10 mouse cellular contexts compared by ENCODE assay signal in genomic region chr6:83450451-83451303, GRCm38 (mm10). TPM values are rescaled to one million over a fixed set of nuclear protein-coding genes. Genes with fewer than 3 reads are reported as not detected.
DNase-seq lines count a peak whose midpoint lies in the region; ATAC-seq and TF ChIP-seq lines count a peak whose summit lies in the region.
"Had no signal": no experiment of that assay in that cellular context is flagged by ENCODE, and none has a peak within 500 bp of the region (broad histone marks: within the 10 kb centered on the region; RNA-seq: fewer than 3 reads in every experiment).

No protein-coding gene starts in this region.

- no peaks in the 10 kb centered on the region for H3K27me3 ChIP-seq in forebrain, postnatal 0 days (ENCODE audit: insufficient read depth, low read length)
- no peaks in the 10 kb centered on the region for H3K27me3 ChIP-seq in forebrain, embryonic 11.5 days (ENCODE audit: control insufficient read depth, insufficient read depth, low read length)
- no peaks in the 10 kb centered on the region for H3K27me3 ChIP-seq in lung, embryonic 16.5 days (ENCODE audit: control insufficient read depth, insufficient read depth, low read depth, low read length)
- H3K27me3 ChIP-seq in splenic B cell, adult 2 months (ENCODE audit: control insufficient read depth, insufficient read depth, low read length, poor library complexity, severe bottlenecking), result no peaks in the 10 kb centered on the region

- H3K9ac ChIP-seq in forebrain, postnatal 0 days, result 0 out of 2 replicates have a peak overlapping the region, but pooled peaks have one; percentile 10
- no peak overlapping the region for H3K9ac ChIP-seq in forebrain, embryonic 11.5 days (ENCODE audit: low read length)
- peak overlapping the region; percentile 21; the same call in 1 of the 2 replicates for H3K9ac ChIP-seq in lung, embryonic 16.5 days (ENCODE audit: low read length)

- no peak for ATAC-seq in forebrain, postnatal 0 days
- ATAC-seq in forebrain, embryonic 11.5 days (replicated peaks; ENCODE audit: low FRiP score), result no peak
- no peak for ATAC-seq in lung, embryonic 16.5 days (ENCODE audit: low read depth)

- no peak overlapping the region for H3K4me3 ChIP-seq in forebrain, postnatal 0 days (ENCODE audit: low read depth, low read length)
- no peak overlapping the region for H3K4me3 ChIP-seq in forebrain, embryonic 11.5 days (ENCODE audit: low read depth, low read length)
- no peak overlapping the region for H3K4me3 ChIP-seq in lung, embryonic 16.5 days (ENCODE audit: low read length)

- H3K4me1 ChIP-seq in forebrain, postnatal 0 days (ENCODE audit: insufficient read depth), result peaks cover 40% of the 10 kb centered on the region
- H3K4me1 ChIP-seq in forebrain, embryonic 11.5 days (replicated peaks; ENCODE audit: control insufficient read depth, insufficient read depth, low read length), result peaks cover 21% of the 10 kb centered on the region
- H3K4me1 ChIP-seq in lung, embryonic 16.5 days (replicated peaks; ENCODE audit: control insufficient read depth, insufficient read depth, low read length), result peaks cover 67% of the 10 kb centered on the region

- H3K9me3 ChIP-seq in forebrain, postnatal 0 days (ENCODE audit: low read length), result no peaks in the 10 kb centered on the region
- no peaks in the 10 kb centered on the region for H3K9me3 ChIP-seq in forebrain, embryonic 11.5 days (ENCODE audit: control insufficient read depth, low read length)
- no peaks in the 10 kb centered on the region for H3K9me3 ChIP-seq in lung, embryonic 16.5 days (ENCODE audit: control insufficient read depth, low read length)

- no peak for TF ChIP-seq CTCF in forebrain, postnatal 0 days (IDR thresholded peaks at IDR 0.05; ENCODE audit: low read depth)

- no peak overlapping the region for H3K27ac ChIP-seq in forebrain, postnatal 0 days (ENCODE audit: low read depth, low read length)
- H3K27ac ChIP-seq in forebrain, embryonic 11.5 days (ENCODE audit: low read depth, low read length), result no peak overlapping the region
- no peak overlapping the region for H3K27ac ChIP-seq in lung, embryonic 16.5 days (ENCODE audit: low read length)

- WGBS in forebrain, postnatal 0 days, result 79% methylated on average over 9 of the region's 9 CpGs
- 89% methylated on average over 9 of the region's 9 CpGs for WGBS in forebrain, embryonic 11.5 days
- WGBS in lung, embryonic 16.5 days, result 43% methylated on average over 9 of the region's 9 CpGs

- H3K4me2 ChIP-seq in forebrain, postnatal 0 days (ENCODE audit: low read depth), result no peak overlapping the region
- H3K4me2 ChIP-seq in forebrain, embryonic 11.5 days (ENCODE audit: low read depth, low read length, severe bottlenecking), result no peak overlapping the region
- no peak overlapping the region for H3K4me2 ChIP-seq in lung, embryonic 16.5 days (ENCODE audit: low read depth, low read length)

- peaks cover 14% of the 10 kb centered on the region; the same call in 1 of the 2 replicates for H3K36me3 ChIP-seq in forebrain, postnatal 0 days (ENCODE audit: insufficient read depth)
- no peaks in the 10 kb centered on the region; the same call in 1 of the 2 replicates for H3K36me3 ChIP-seq in forebrain, embryonic 11.5 days (ENCODE audit: control insufficient read depth, insufficient read depth, low read length)
- peaks cover 11% of the 10 kb centered on the region for H3K36me3 ChIP-seq in lung, embryonic 16.5 days (ENCODE audit: control insufficient read depth, insufficient read depth, low read length)
- peaks cover 8% of the 10 kb centered on the region for H3K36me3 ChIP-seq in splenic B cell, adult 2 months (ENCODE audit: control insufficient read depth, insufficient read depth, low read length, poor library complexity, severe bottlenecking)

- no peak for DNase-seq in forebrain, postnatal 0 days
- DNase-seq in forebrain, embryonic 11.5 days (ENCODE audit: low spot score), result no peak
- no peak for DNase-seq in lung, postnatal 25 days (ENCODE audit: low spot score)
- DNase-seq in liver, result peak; percentile 51
- DNase-seq in splenic B cell, adult 2 months (ENCODE audit: low read depth, low spot score), result peak; percentile 18
- no peak for DNase-seq in testis, postnatal 14 days (ENCODE audit: low spot score)
- DNase-seq in left cerebral cortex, adult 11 months (ENCODE audit: low spot score), result no peak
- DNase-seq: adrenal gland, postnatal 14 days; right cerebral cortex, postnatal 4 days had no signal

RNA-seq across cellular contexts. Expression of gene Tet3, which starts 8.2 kb away (rescaled TPM):
- total RNA-seq in forebrain, postnatal 0 days (2014; rRNA removed), result 23.2 and 27.7 TPM in 2 replicates
- 38.0 and 49.4 TPM in 2 replicates for polyA plus RNA-seq in forebrain, postnatal 0 days (2015; fragmentation: Nextera tagmentation; extraction: Ambion mirVana)
- 49.9 and 56.0 TPM in 2 replicates for polyA plus RNA-seq in forebrain, embryonic 11.5 days (2014; fragmentation: Nextera tagmentation; extraction: Ambion mirVana)
- polyA plus RNA-seq in lung, embryonic 16.5 days (2015; fragmentation: Nextera tagmentation; extraction: Ambion mirVana), result 43.8 and 47.1 TPM in 2 replicates

RNA-seq across cellular contexts. Expression of gene Dguok, which starts 56.1 kb away (rescaled TPM):
- total RNA-seq in forebrain, postnatal 0 days (2014; rRNA removed), result 35.3 and 44.5 TPM in 2 replicates
- polyA plus RNA-seq in forebrain, postnatal 0 days (2015; fragmentation: Nextera tagmentation; extraction: Ambion mirVana), result 47.8 and 52.1 TPM in 2 replicates
- polyA plus RNA-seq in forebrain, embryonic 11.5 days (2014; fragmentation: Nextera tagmentation; extraction: Ambion mirVana), result 57.9 and 60.6 TPM in 2 replicates
- polyA plus RNA-seq in lung, embryonic 16.5 days (2015; fragmentation: Nextera tagmentation; extraction: Ambion mirVana), result 78.3 and 87.0 TPM in 2 replicates

Comparison
In these comparisons a context has a peak if more than half of its experiments do, and no peak if none do; other contexts are left out.
1. DNase-seq: peak in liver (single experiment) and splenic B cell, adult 2 months (single experiment); none in forebrain, postnatal 0 days (single experiment), forebrain, embryonic 11.5 days (single experiment), lung, postnatal 25 days (single experiment), testis, postnatal 14 days (single experiment) and left cerebral cortex, adult 11 months (single experiment).